ENCODE assay signal across 7 mouse cellular contexts in the genomic region with DNA sequence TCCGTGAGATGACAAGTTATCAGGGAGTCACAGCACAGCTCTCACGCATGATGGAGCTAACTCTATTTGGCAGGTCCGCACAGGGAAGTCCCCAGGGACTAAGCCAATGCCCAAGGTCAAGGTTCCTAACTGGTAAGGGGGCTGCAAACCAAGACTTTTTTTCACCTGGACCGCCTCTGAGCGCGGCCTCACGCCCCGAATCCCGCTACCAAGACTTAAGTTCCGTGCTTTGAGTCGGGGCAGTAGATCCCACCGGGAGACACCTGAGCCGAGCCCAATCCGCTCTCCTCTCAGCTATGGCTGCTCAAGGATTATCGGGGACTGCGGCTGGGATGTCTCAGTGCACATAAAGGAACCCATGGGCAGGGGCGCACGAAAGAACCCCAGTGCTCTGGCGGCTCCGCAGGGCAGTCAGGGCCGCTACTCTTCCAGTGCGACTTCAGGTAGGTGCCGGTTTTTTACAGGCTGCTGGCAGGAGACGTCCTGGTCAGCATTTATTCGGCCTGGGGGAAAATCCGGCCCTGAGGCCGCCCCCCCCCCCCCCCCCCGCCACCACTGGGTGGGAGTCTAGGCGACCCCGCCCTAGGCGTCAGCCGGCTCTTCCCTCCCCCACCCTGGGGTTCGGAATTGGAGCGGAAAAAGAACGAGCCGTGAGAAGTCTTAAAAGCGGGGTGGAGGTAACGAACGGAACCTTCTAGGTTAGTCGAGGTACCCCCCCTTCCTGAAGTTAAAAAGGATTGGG. TPM values are rescaled to one million over a fixed set of nuclear protein-coding genes. Genes with fewer than 3 reads are reported as not detected.
A peak's percentile ranks its signal among the peaks of the same experiment; 100 is the strongest.
DNase-seq lines count a peak whose midpoint lies in the region; ATAC-seq and TF ChIP-seq lines count a peak whose summit lies in the region.

A gene (plus strand): TSS at position 624 of the 742 bp plus-strand sequence.

- in situ Hi-C loops in Patski (cut with MboI; ENCODE audit: low pct_unique_long_range_greater_than_20kb), result no loop called here

- H3K9me3 ChIP-seq in lung, embryonic 14.5 days (ENCODE audit: low read depth, low read length), result no peaks in the 10 kb centered on the region

- no peak for TF ChIP-seq POLR2A in bone marrow, adult 2 months (IDR thresholded peaks at IDR 0.05; ENCODE audit: borderline replicate concordance, control insufficient read depth, low read depth, low read length)
- TF ChIP-seq POLR2A in kidney, adult 2 months (IDR thresholded peaks at IDR 0.05; ENCODE audit: low read depth, low read length), result no peak
- no peak for TF ChIP-seq POLR2A in small intestine, adult 2 months (IDR thresholded peaks at IDR 0.05; ENCODE audit: low read depth, low read length)

- TF ChIP-seq CTCF in Patski (IDR thresholded peaks at IDR 0.05), result no peak
- TF ChIP-seq CTCF in bone marrow, adult 2 months (IDR thresholded peaks at IDR 0.05; ENCODE audit: control insufficient read depth, insufficient read depth, low read length), result no peak
- TF ChIP-seq CTCF in kidney, adult 2 months (conservative IDR thresholded peaks at IDR 0.05; ENCODE audit: insufficient read depth, insufficient read length, low read depth, low read length), result no peak
- TF ChIP-seq CTCF in lung, embryonic 14.5 days (IDR thresholded peaks at IDR 0.05; ENCODE audit: low read depth), result no peak
- no peak for TF ChIP-seq CTCF in small intestine, adult 2 months (IDR thresholded peaks at IDR 0.05; ENCODE audit: extremely low read depth, insufficient read length, insufficient replicate concordance, low read depth, low read length)

- no peaks in the 10 kb centered on the region for H3K36me3 ChIP-seq in kidney, adult 2 months (ENCODE audit: control insufficient read depth, insufficient read depth, low read length)
- H3K36me3 ChIP-seq in lung, embryonic 14.5 days (ENCODE audit: insufficient read depth), result no peaks in the 10 kb centered on the region
- H3K36me3 ChIP-seq in small intestine, adult 2 months (ENCODE audit: control insufficient read depth, insufficient read depth, low read length), result no peaks in the 10 kb centered on the region

- no peaks in the 10 kb centered on the region for H3K27me3 ChIP-seq in Patski
- H3K27me3 ChIP-seq in kidney, adult 2 months (replicated peaks; ENCODE audit: control insufficient read depth, insufficient read depth, low read length), result no peaks in the 10 kb centered on the region
- H3K27me3 ChIP-seq in lung, embryonic 14.5 days (ENCODE audit: insufficient read depth, low read length), result peaks cover 20% of the 10 kb centered on the region
- H3K27me3 ChIP-seq in small intestine, adult 2 months (ENCODE audit: control insufficient read depth, insufficient read depth, low read length), result peaks cover 39% of the 10 kb centered on the region

- ATAC-seq in Patski, result no peak
- no peak for ATAC-seq in lung, embryonic 14.5 days (ENCODE audit: insufficient read depth)

- peak within 1 kb of the TSS; percentile 74 for H3K9ac ChIP-seq in lung, embryonic 14.5 days

- H3K4me2 ChIP-seq in lung, embryonic 14.5 days, result peak within 1 kb of the TSS; percentile 96

- H3K27ac ChIP-seq in bone marrow, adult 2 months (ENCODE audit: control insufficient read depth, insufficient read depth, low read depth, low read length, poor library complexity), result peak within 1 kb of the TSS; percentile 27; the same call in 1 of the 2 replicates
- peak within 1 kb of the TSS; percentile 96 for H3K27ac ChIP-seq in kidney, adult 2 months (ENCODE audit: insufficient read depth, low read depth, low read length)
- peak within 1 kb of the TSS; percentile 67 for H3K27ac ChIP-seq in lung, embryonic 14.5 days (ENCODE audit: low read depth)
- peak within 1 kb of the TSS; percentile 56; the same call in 1 of the 2 replicates for H3K27ac ChIP-seq in small intestine, adult 2 months (ENCODE audit: insufficient read depth, low read depth, low read length)

- peak within 1 kb of the TSS; percentile 53 for H3K4me3 ChIP-seq in bone marrow, adult 2 months (replicated peaks; ENCODE audit: control insufficient read depth, low read depth, low read length)
- H3K4me3 ChIP-seq in kidney, adult 2 months (ENCODE audit: insufficient read depth, low read depth, low read length), result peak within 1 kb of the TSS; percentile 85
- peak within 1 kb of the TSS; percentile 77 for H3K4me3 ChIP-seq in lung, embryonic 14.5 days (ENCODE audit: low read depth, low read length)
- peak within 1 kb of the TSS; percentile 82 for H3K4me3 ChIP-seq in small intestine, adult 2 months (ENCODE audit: low read depth, low read length)

- DNase-seq in Patski (ENCODE audit: low read depth, low spot score), result no peak
- peak; percentile 37 to 51 for DNase-seq in heart, adult 9 months (ENCODE audit: low spot score in 2 of 2)
- peak; percentile 85 for DNase-seq in kidney, adult 2 months
- peak; percentile 40 for DNase-seq in lung, embryonic 14.5 days
- DNase-seq in left cerebral cortex, adult 8-10 months (ENCODE audit: low spot score in 2 of 2), result no peak

- no peaks in the 10 kb centered on the region for H3K4me1 ChIP-seq in bone marrow, adult 2 months (ENCODE audit: control insufficient read depth, insufficient read depth, low read length)
- H3K4me1 ChIP-seq in kidney, adult 2 months (ENCODE audit: control insufficient read depth, insufficient read depth, low read length), result peaks cover 8% of the 10 kb centered on the region; the same call in 1 of the 2 replicates
- no peaks in the 10 kb centered on the region for H3K4me1 ChIP-seq in lung, embryonic 14.5 days (ENCODE audit: insufficient read depth)
- H3K4me1 ChIP-seq in small intestine, adult 2 months (ENCODE audit: control insufficient read depth, insufficient read depth, insufficient read length, low read length), result peaks cover 2% of the 10 kb centered on the region; the same call in 1 of the 2 replicates

- POLR2A ChIA-PET in Patski (lab: Charles Lee), result interaction anchor here (1.2 kb wide), 1 partner anchor 30 kb away, joined by 3 read pairs; no protein-coding TSS in a partner anchor

- WGBS in bone marrow, adult 2 months, result 4% methylated on average over 40 of the region's 40 CpGs
- 2% methylated on average over 40 of the region's 40 CpGs for WGBS in kidney, adult 2 months
- under 1% methylated on average over 39 of the region's 40 CpGs for WGBS in lung, embryonic 14.5 days
- 5% methylated on average over 40 of the region's 40 CpGs for WGBS in small intestine, adult 2 months

- CTCF ChIA-PET in Patski (lab: Charles Lee), result interaction anchor here (2.5 kb wide), 1 partner anchor 23 kb away, joined by 8 read pairs; no protein-coding TSS in a partner anchor

RNA-seq across cellular contexts. Expression of the gene that starts here (rescaled TPM):
- 53.9 TPM for polyA plus RNA-seq in Patski (2021)
- polyA plus RNA-seq in bone marrow, adult 2 months (2011; ENCODE audit: insufficient read depth, insufficient read length, low replicate concordance, missing spikeins), result 32.3 and 68.4 TPM in 2 replicates
- 257 and 303 TPM in 2 replicates for polyA plus RNA-seq in kidney, adult 2 months (2012; rRNA removed)
- polyA plus RNA-seq in lung, embryonic 14.5 days (2014; fragmentation: Nextera tagmentation; extraction: Ambion mirVana), result 20.3 and 25.3 TPM in 2 replicates
- polyA plus RNA-seq in small intestine, adult 2 months (2012; rRNA removed), result 18.4 and 22.5 TPM in 2 replicates
- 1 to 10 TPM; 2.2 to 5.3 (median 3.0) TPM for total RNA-seq in left cerebral cortex, adult 8-10 months (2022)

Comparison
In these comparisons a context has a peak if more than half of its experiments do, and no peak if none do; other contexts are left out.
1. DNase-seq: peak in heart, adult 9 months (2 of 2), kidney, adult 2 months (single experiment) and lung, embryonic 14.5 days (single experiment); none in Patski (single experiment) and left cerebral cortex, adult 8-10 months (0 of 2).
2. H3K27ac ChIP-seq: peak in every context shown above with its lines; median percentile 96 in kidney, adult 2 months; 67 in lung, embryonic 14.5 days; 56 in small intestine, adult 2 months; 27 in bone marrow, adult 2 months.
3. Peak in every context shown above with its lines, with median percentiles within 50 percentile points of each other: H3K4me3 ChIP-seq.